Mouse (Mus musculus) cerebellum, adult 2 months (tissue): Measurements from ENCODE around the gene Abca13.

Source experiments
- CTCF ChIP-seq: fragments of 200-500 bp; IDR thresholded peaks from 2 replicates; pipeline ENCODE4 v1.5.1; 2011; ENCODE audit warnings: low read depth, mild to moderate bottlenecking, control low read depth, low read length, moderate library complexity, borderline replicate concordance; ENCODE audit not compliant: insufficient read depth
- POLR2A ChIP-seq: fragments of 200-500 bp; IDR thresholded peaks from 2 replicates; pipeline ENCODE4 v1.6.1; 2011; ENCODE audit warnings: low read length, control low read depth, borderline replicate concordance; ENCODE audit not compliant: insufficient read depth

DNA sequence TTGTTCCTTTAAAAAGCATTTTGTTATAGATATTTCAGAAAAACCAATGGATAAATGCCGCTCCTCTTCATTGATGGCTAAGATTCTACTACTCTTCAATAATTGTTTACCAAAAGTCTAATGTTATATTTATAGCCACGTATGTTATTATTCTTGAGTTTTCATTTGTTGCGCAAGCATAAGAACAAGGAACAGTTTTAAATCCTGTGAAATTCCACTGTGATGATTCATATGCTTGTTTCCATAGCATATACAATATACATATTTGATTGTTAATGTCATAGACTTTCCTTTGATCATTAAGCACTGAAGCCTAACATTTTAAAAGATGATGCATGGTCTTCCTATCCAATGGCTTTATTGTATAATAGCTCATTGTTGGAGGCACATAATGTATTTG lies 3.1 kb downstream of the Abca13 start:
- no peak for TF ChIP-seq CTCF
- TF ChIP-seq POLR2A: no peak
